Mouse (Mus musculus) spleen, postnatal 36 days (tissue): ENCODE data around the gene Chordc1.
"Not testable (repeated sequence)": the region's sequence is repeated elsewhere in the genome, so short reads cannot be mapped to it uniquely, and the experiment has no call there.

Experiments used
- DNase-seq, 2 experiments: peaks; one replicate each; pipeline ENCODE4 v3.0.0; 2022; ENCODE audit warnings: low spot score in 2 of 2, mixed read lengths in 1 of 2

Gene Chordc1

DNA sequence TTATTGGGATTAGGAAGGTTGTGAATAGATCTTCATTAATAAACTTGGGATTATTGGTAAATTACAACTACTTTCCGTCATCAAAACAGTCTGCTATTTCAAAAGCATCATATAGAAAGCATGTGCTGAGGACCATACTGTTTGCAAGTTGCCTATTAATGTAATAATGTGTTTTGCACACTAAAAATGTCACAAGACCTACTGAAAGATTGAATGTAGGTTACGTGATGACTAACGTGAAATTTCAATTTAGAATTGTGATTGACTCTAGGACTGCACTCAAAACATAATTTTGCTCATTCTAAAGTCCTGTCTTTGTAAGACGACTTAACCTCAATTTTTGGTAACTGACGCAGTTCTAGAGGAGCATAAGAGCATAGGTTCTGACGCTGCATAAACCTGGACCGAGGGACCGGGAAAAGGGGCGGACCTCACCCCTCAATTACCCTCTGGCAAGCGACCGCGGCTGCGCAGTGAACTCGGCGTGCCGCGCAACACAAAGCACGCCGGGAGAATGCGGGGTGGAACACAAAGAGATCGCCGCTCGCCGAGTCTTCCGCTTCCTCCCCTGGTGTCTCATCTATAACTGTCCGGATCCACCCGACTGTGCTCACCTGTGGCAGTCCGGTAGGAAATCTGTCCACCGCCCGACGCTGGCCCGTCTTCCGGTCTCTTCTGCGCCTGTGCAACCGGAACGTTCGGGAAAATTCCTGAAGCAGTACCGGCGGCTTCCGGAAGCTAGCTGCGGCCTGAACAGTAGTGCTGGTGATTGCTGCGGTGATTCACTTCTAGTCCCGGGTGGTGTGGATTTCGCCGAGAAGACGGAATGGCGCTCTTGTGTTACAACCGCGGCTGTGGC, at the start of gene Chordc1:
Gene Chordc1 (plus strand): TSS at position 555 of the 859 bp plus-strand sequence.
- peak; percentile 91 to 92 for DNase-seq

DNA sequence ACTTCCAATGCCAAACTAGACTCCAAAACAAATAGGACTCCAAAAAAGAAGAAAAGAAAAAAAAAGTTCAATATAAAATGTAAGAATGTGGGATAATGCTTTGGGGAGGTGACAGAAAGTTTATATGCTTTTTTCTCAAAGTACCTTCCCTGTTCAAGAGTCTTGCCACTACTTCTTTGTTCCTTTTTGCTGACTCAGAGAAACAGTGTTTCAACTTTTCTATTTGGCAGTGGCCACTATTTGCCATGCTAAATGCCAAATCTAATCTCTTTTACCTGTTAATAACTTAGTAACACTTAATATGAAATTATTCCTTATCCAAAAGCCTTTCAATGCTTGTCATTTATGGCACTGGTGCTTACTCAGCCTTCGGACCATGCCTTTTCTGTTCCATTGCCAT, 16.0 kb upstream of the Chordc1 start:
- no peak for DNase-seq

DNA sequence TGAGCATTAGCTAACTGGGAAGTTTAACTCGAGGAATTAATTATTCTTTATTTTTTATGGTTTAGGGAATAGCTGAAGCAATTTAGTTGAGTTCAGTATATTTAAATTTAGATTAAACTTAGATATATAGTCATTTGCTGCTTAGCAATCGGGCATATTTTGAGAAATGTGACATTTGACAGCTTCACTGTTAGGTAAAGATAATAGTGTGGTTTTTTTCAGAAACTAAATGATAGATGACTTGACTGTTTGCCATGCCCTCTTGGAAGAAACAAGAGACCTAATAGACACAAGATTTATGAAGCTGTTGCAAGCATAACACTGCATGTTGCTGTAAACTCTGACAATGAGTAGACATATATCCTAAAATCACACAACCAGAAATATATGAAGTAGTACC, 15.1 kb upstream of the Chordc1 start:
- no peak for DNase-seq

DNA sequence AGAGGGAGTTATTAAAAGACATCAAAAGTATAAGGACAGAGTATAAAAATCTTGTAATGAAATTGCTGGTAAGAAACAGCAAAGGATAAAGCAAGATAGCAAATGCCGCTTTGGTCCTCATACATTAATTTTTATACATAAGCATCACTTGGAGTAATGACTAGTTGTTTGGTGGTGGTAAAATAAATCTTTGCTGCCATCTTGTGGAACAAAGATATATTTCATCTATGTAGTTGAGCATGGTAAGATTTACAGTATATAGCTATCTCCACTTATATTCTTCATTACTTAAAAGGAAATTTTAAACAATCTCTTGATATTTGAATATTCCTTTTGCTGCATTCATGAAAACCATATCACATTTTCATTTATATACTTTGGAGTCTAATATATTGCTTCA, 14.4 kb upstream of the Chordc1 start:
- DNase-seq: no peak

DNA sequence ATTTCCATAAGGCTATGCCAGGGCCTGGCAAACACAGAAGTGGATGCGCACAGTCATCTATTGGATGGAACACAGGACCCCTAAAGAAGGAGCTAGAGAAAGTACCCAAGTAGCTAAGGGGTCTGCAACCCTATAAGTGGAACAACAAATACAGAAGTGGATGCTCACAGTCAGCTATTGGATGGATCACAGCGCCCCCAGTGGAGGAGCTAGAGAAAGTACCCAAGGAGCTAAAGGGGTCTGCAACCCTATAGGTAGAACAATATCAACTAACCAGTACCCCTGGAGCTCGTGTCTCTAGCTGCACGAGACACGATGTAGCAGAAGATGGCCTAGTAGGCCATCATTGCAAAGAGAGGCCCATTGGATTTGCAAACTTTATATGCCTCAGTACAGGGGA, 13.2 kb upstream of the Chordc1 start:
- DNase-seq: not testable (repeated sequence)

DNA sequence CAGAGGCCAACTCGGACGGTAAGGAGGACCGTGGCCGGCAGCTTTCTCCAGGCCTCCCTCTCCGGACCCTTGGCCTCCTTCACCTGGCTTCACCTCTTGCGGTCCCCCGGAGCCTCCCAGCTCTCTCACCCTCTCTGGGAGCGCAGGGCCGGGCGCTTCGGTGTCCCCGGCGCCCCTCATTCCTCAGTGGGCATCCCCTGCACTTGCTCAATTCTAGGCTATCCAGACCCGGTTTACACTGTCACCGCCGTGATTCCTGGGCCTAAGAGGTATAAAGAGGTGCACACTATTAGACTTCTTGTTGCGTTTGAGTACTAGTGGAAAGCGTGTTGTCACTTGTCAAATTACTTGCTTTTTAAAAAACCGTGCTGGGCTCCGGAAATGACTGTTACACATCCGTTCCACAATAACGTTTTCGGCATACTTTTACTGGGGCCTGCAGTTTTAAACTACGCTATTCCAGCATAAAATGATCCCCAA, 558 bp downstream of the Chordc1 start:
- DNase-seq: no peak

DNA sequence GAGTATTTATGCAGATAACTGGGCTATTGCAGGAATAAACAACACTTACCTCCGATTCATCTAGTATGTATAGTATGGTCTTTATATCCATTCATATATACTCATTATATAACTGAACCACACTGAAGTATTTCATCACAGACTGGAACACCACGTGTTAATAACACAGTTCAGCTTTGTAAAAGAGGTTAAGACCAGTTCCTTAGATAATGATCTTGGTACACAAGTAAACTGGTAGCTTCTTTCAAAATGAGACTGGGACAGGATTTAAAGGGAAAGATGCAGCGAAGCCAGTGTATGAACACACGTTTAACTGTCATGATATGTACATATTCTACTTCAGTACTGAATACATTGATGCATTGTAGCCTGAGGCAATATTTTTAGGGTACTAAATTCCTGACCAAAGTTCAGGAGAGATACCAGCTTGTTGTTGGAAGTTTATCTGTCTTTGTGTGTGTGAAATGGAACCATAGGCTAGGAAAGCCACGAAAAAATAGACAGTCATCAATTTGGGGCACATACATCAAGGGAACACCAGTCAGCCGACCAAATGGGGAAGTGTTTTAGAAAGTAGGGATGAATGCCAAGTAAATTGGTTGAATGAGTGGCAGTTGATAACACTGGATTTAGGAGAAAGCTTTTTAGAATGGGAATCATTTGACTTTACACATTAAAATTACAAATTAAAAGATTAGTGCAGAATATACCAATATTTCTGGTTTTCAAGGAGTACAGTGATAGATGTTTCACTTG, 1.3 kb downstream of the Chordc1 start:
- no peak for DNase-seq

DNA sequence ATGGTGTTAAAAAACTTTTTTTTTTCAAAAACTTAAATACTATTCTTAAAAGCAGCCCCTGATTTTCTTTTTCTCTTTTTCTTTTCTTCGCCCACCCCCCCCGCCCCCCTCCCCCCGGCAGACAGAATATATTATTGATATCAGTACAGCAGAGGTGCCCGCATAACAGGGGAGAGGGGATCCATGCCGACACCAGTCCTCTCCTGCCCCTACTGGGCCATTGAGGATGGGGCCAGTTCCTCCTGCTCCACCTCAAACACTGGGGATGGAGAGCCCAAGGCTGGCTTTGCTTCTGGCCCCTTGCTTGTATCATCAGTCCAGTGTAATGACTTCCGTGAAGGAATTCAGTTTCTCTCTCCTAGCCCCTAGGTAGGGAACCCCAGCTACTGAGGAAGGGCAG, 6.4 kb downstream of the Chordc1 start:
- no peak for DNase-seq

DNA sequence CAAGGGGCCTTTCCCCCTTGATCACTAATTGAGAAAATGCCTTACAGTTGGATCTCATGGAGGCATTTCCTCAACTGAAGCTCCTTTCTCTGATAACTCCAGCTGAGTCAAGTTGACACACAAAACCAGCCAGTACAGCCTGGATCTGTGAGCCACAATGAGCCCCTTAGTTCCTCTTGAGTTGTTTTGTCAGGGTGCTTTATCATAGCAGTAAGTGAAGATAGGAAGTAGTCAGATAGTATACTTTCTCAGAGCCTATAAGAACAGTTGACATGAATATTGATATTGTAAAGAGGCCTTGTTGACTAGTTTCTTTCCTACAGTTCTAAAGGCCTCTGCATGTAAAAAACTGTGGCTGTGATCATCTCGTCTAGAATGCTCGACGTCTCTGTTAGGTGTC, 28.1 kb downstream of the Chordc1 start:
- no peak for DNase-seq
